Mouse (Mus musculus) layer of hippocampus, adult 2 months (tissue): ENCODE measurements around the gene Rnf144b. TPM values are rescaled to one million over a fixed set of nuclear protein-coding genes. Genes with fewer than 3 reads are reported as not detected.

ENCODE experiments used
- DNase-seq, 2 experiments: peaks; one replicate each; pipeline ENCODE4 v3.0.0; 2022; ENCODE audit warnings: low spot score in 2 of 2
- H3K27ac ChIP-seq: fragments of 200-600 bp; 2 replicates; pipeline ENCODE4 v1.8.1; 2022
- H3K4me3 ChIP-seq: fragments of 200-600 bp; 2 replicates; pipeline ENCODE4 v1.8.1; 2022; ENCODE audit warnings: mild to moderate bottlenecking
- CTCF ChIP-seq: fragments of 200-600 bp; conservative IDR thresholded peaks from 2 replicates; pipeline ENCODE4 v1.8.1; 2022; ENCODE audit warnings: antibody characterized with exemption, mild to moderate bottlenecking, moderate library complexity
- total RNA-seq, 2 experiments: library from RNA; stranded (reverse); gene quantifications; 2 replicates each; pipeline ENCODE4 v1.2.3; 2021

Rnf144b gene
- total RNA-seq, 2 experiments from 2014 or later, result 11.4 to 11.6 TPM

DNA sequence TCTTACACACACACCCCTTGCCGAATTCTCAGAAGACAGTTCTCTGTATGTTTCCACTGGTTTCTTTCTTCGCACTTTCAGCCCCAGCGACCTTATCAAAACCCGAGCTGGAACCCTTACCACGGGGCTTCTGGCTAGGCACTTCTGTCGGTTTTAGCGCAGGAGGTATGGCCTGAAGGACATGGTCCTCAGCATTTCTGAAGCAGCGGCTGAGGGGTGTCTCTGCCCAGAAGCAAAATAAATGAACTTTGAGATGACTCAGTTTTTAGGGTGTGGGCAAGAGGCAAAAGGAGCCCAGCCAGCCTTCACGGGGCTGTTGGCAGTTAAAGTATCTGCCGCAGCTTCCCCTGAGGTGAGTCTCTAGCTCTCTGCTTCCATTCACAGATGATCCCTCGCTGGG is 72.2 kb downstream of the Rnf144b start:
- peak overlapping the region; percentile 88; the same call in 1 of the 2 replicates for H3K27ac ChIP-seq
- no peak for TF ChIP-seq CTCF
- no peak for DNase-seq

DNA sequence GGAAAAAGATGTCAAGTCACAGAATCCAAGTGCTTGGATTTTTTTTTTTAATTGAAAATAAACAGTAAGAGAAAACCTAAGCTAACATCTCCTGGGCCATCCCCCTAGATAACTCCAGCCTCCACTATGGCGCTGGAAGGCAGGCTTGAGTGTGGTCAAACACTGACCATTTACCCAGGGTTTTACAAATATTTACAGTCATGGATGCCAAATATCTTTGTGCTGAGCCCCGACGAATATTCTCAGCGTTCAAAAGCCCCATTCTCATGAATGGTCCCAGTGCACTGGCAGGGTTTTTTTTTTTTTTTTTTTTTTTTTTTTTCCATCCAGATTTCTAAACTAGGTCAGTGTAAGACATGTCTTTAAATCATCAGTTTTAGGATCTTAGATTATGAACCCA is 73.0 kb downstream of the Rnf144b start:
- peak overlapping the region; percentile 88; the same call in 1 of the 2 replicates for H3K27ac ChIP-seq
- peak overlapping the region; percentile 74 for H3K4me3 ChIP-seq
- TF ChIP-seq CTCF, result no peak
- no peak for DNase-seq

More for the DNA sequence above, 72.2 kb downstream of the Rnf144b start:
- H3K4me3 ChIP-seq, result peak overlapping the region; percentile 74

DNA sequence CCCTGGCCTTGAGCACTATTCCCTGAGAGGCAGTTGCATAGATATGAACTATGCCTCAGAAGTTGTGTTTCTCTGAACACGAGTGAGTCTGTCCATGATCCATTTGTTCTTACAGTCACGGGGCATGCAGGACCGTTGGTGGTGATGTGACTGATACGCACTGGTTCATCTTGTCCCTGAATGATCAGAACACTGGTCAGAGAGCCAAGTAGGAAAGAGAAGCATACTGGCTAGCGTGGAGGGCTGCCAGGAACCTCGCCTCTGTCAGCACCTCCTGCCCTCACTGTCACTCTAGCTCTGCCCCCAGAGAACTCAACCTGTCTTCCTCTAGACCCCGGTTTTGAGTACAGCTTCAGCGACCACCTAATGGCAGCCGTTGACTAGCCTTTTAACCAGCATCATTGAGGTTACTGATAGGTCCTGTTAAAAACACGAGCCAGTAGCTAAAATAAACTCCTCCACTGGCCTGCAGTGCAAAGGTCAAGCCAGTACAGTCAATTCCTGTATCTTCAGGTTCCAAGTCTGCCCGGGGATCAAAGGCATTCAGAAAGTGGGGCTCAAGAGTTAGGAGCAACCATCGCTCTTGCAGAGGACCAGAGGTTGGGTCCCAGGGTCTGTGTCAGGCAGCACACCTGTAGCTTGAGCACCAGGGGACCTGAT is 77.7 kb downstream of the Rnf144b start:
- no peak overlapping the region for H3K27ac ChIP-seq
- no peak for DNase-seq
- H3K4me3 ChIP-seq, result no peak overlapping the region
- no peak for TF ChIP-seq CTCF

DNA sequence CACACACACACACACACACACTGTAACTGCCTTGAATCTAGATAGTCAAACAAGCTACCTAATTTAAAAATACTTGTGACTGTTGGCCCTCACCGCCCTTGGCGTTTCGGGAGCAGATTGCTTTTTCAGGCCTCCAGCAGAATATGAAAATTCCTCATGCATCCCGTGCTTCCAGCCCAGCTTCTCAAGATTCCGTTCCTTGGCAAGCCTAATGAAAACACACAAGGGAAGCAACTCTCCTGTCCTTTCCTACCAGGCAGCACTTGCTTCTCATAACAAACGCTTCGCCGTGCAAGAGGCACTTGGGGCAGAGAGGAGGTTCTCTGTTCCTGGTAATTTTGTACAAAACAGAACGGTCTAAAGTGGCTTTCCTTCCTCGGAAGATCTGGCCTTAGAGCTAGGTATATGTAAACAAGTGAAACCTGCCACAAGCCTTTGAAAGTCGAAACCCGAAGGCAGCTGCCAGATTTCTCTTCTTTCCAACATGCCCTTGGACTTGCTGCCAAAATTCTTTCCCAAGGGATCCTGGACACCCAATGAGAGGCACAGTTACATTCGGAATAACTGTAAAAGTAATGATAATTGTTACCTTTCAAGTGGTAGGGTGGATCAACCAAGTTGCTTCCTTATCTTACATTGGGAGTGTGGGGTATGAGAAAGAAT is 79.6 kb downstream of the Rnf144b start:
- TF ChIP-seq CTCF, result no peak
- Histone ChIP-seq H3K4me3 (no peak overlapping the region; the same call in 1 of the 2 replicates), H3K27ac (peak overlapping the region; percentile 32; the same call in 1 of the 2 replicates)
- DNase-seq, result no peak

DNA sequence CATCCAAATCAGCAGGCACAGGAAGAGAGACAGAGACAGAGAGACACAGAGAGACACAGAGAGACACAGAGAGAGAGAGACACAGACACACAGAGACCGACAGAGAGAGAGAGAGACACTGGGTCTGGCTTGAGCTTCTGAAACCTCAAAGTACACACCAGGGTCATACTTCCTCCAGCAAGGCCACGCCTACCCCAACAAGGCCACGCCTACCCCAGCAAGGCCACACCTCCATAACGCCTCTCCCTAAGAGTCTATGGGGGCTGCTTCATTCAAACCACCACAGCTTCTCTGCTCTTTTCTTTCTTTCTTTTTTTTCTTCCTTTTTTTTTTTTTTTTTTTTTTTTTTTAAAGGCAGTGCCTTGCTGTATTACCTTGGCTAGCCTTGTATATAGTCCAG is 88.0 kb downstream of the Rnf144b start:
- no peak overlapping the region for H3K4me3 ChIP-seq
- H3K27ac ChIP-seq, result no peak overlapping the region
- TF ChIP-seq CTCF, result no peak
- DNase-seq, result no peak

DNA sequence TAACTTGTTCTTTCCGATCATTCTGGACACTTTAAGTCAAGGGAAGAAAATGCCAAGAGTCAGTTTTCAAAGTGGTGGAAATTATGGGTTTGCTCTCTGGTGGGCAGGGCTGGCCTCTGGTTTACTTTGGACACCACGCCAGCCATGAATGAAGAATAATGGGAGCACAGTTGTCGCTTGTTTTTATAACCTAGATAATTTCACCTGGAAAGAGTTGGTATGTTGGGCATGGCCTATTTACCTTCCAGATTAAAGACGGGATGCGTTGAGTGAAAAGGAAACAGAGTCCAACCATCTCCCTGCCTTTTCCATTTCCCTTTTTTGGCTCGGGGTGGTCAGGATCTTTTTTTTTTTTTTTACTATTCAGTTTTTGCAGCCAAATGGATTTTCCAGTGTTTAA is 88.5 kb downstream of the Rnf144b start:
- no peak for TF ChIP-seq CTCF
- DNase-seq, result no peak
- Histone ChIP-seq H3K27ac (no peak overlapping the region), H3K4me3 (no peak overlapping the region)

DNA sequence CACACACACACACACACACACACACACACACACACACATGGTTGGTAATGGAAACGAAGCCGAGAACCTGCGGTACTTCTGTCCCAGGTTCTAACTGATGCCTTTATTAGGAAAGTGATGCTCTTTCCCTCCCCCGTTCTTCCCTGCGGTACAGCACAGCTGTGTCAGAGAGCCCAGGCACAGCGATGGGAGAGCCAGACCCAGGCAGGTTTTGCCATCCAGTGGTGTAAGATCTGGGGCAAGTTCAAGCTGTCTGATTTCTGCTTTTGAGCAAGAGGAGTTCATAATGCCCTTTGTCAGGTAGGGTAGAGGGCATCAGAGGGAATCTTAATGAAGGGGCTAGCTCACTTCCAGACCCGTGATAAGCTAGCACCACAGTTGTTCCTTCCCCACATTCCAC is 89.1 kb downstream of the Rnf144b start:
- Histone ChIP-seq H3K27ac (no peak overlapping the region), H3K4me3 (no peak overlapping the region)
- no peak for DNase-seq
- TF ChIP-seq CTCF, result no peak

DNA sequence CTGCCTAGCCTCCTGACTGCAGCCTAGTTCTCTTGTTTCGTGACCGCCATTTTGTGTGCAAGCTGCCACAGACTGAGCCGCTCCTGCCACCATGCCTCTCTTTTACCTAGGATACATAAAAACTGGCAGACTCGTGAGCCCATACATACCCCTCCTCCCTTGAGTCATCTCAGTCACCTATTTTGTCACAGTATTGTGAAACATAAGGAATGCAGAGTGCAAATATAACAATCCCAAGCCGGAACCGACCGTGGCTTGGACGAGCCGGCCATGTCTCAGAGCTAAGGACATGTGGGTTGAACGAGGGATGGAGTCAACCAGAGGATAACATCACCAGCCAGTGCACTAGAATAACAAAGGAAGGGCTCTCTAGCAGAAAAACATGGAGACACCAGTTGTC is 91.4 kb downstream of the Rnf144b start:
- DNase-seq, result no peak
- no peak overlapping the region for H3K27ac ChIP-seq
- no peak overlapping the region for H3K4me3 ChIP-seq
- TF ChIP-seq CTCF, result no peak

DNA sequence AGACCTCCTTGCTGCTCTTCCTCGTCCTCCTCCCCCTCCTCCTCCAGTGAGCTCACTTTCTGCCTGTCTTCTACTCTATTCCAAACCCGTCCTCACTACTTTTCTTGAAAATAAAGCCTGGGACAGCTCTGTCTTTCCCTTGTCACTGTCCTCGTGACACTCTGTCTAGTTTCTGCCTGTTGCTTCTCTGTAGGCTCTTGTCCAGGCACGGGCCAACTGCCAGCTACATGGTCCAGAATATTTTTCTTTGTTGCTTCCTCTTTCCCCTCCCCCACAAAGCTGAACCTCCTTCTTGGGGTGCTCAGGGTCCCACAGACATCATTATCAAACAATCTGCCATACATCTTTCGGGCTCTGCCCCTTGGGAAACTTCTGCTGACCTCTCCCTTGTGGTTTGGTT is 92.4 kb downstream of the Rnf144b start:
- DNase-seq, result no peak
- 0 out of 2 replicates have a peak overlapping the region, but pooled peaks have one; percentile 23 for H3K27ac ChIP-seq
- no peak overlapping the region for H3K4me3 ChIP-seq
- no peak for TF ChIP-seq CTCF

DNA sequence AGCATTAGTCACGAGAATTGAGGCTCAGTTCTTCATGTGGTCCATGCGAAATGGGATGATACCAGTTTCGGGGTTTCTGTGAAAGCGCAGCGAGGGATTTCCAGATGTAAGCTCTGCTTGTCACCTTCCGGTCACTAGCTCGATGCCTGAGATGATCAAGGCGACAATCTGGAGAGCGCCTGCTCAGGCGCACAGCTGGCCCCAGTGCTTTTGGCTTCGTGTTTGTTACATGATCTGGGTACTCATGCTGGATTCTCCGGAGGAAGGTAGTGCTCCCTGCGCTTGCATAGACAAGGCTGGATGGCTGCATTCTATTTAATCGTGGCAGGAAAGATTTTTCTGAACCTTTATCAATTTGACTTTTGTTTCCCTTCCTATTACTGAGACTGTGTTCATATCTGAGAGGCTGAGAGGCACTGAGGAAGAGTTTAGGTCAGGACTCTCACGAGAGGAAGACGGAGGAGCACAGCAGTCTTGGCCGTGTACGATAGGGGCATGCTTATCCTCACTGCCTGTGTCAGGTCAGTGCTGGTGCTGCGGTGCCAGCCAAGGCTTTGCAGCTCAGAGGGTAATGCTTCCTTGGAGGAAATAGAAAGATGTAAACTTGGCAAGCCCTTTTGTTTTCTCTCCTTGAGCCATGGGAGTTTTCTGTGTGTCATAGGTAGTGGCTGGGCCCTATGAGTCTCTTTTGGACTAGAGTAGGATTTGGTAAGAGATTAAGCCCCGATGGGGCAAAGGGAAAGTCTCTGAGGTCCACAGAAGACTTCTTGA is 93.5 kb downstream of the Rnf144b start:
- DNase-seq, result no peak
- no peak for TF ChIP-seq CTCF
- Histone ChIP-seq H3K4me3 (no peak overlapping the region), H3K27ac (peak overlapping the region; percentile 18; the same call in 1 of the 2 replicates)

DNA sequence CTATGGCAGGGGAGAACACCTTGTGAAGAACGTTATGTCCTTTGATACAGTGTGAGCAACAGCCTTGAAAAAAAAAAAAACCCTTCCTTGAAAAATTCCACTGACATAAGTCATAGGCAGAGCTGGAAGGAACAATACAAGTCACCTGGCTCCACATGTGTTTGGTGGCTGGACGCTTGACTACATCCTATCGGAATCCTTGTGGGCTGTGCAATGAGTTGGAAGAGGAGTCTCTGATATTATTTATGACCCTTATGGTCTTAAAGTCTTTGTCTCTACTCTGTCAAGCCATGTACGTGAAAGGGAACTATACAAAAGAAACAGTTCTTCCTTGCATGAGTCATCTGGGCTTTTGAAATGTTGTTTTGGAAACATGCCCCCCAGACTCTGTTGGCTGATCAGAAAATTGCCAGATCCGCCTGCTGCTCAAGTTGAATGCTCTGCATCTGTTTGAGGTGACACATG is 94.7 kb downstream of the Rnf144b start:
- no peak for DNase-seq
- 0 out of 2 replicates have a peak, but pooled peaks have one; percentile 5 for TF ChIP-seq CTCF
- H3K27ac ChIP-seq, result peak overlapping the region; percentile 54
- no peak overlapping the region for H3K4me3 ChIP-seq

DNA sequence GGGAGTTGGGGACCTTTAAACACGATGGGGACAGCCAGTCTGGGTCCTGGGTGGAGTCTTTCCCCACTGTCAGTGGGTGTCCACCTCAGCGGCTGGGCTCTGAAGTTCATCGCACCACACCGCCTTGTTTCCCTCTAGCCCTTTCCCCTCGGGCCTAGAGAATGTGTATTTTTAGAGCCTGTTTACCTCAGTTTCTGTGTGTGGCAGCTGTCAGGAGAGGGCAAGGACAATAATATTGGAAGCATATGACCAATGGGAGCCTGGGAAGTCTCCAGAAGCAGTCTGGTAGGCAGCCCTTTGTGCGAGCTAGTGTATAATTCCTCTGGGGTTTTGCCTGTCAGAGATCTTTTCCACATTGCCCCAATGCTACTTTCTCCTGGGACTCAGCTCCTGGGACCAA is 95.9 kb downstream of the Rnf144b start:
- no peak overlapping the region for H3K27ac ChIP-seq
- TF ChIP-seq CTCF, result no peak
- no peak for DNase-seq
- no peak overlapping the region for H3K4me3 ChIP-seq

DNA sequence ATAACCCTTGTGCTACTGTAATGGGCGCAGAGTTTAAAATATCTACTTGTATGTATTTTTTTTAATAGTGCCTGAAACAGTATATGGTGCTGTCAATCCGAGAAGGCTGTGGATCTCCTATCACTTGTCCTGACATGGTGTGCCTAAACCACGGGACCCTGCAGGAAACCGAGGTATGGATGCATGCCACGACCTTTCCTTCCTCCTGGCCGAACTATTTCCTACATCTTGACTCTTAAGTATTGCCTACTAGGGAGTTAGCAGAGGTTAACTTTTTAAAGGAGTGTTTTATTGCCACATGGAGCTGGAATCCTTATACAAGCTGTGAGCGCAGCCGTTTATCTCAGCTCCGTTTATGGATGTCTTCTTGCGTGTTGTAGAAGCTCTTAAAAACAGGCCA is 98.0 kb downstream of the Rnf144b start:
- H3K4me3 ChIP-seq, result no peak overlapping the region
- TF ChIP-seq CTCF, result no peak
- DNase-seq, result no peak
- H3K27ac ChIP-seq, result no peak overlapping the region
